Comparison of ENCODE assay signal across 26 mouse cellular contexts in genomic region chr10:122030420-122030819, GRCm38 (mm10). TPM values are rescaled to one million over a fixed set of nuclear protein-coding genes. Genes with fewer than 3 reads are reported as not detected.
A peak's percentile ranks its signal among the peaks of the same experiment; 100 is the strongest.
DNase-seq lines count a peak whose midpoint lies in the region; ATAC-seq and TF ChIP-seq lines count a peak whose summit lies in the region.
"Had no signal": no experiment of that assay in that cellular context is flagged by ENCODE, and none has a peak within 500 bp of the region (broad histone marks: within the 10 kb centered on the region; RNA-seq: fewer than 3 reads in every experiment).

No protein-coding gene starts in this region.

- peak overlapping the region; percentile 74; the same call in 1 of the 2 replicates for H3K27ac ChIP-seq in intestine, embryonic 14.5 days (ENCODE audit: low read depth)
- no peak overlapping the region for H3K27ac ChIP-seq in intestine, postnatal 0 days (ENCODE audit: low read depth, low read length)
- 0 out of 2 replicates have a peak overlapping the region, but pooled peaks have one; percentile 26 for H3K27ac ChIP-seq in lung, embryonic 16.5 days (ENCODE audit: low read length)
- no peak overlapping the region for H3K27ac ChIP-seq in stomach, embryonic 14.5 days (ENCODE audit: low read length)
- no peak overlapping the region for H3K27ac ChIP-seq in kidney, embryonic 14.5 days (ENCODE audit: low read depth, low read length)
- H3K27ac ChIP-seq: embryonic facial prominence, embryonic 10.5 days; forebrain, embryonic 12.5 days; heart, adult 2 months; heart, embryonic 10.5 days; heart, embryonic 13.5 days had no signal

- no peak for ATAC-seq in intestine, embryonic 14.5 days (replicated peaks; ENCODE audit: low FRiP score, low TSS enrichment, low read depth)
- ATAC-seq in intestine, postnatal 0 days, result no peak
- ATAC-seq in lung, embryonic 16.5 days (ENCODE audit: low read depth), result peak; percentile 75
- peak; percentile 84; the same call in 1 of the 2 replicates for ATAC-seq in stomach, embryonic 14.5 days (ENCODE audit: insufficient number of reproducible peaks, insufficient read depth, low FRiP score, low read depth)
- ATAC-seq in kidney, embryonic 14.5 days (ENCODE audit: low FRiP score, low TSS enrichment), result no peak
- ATAC-seq: activated CD4-positive, CD25-positive, alpha-beta regulatory T cell, adult 4 months; forebrain, embryonic 15.5 days had no signal

- peaks cover 11% of the 10 kb centered on the region for H3K4me1 ChIP-seq in intestine, embryonic 14.5 days (replicated peaks; ENCODE audit: control insufficient read depth, insufficient read depth, low read length)
- H3K4me1 ChIP-seq in intestine, postnatal 0 days (replicated peaks; ENCODE audit: control insufficient read depth, insufficient read depth, low read length), result peaks cover 5% of the 10 kb centered on the region; the same call in 1 of the 2 replicates
- peaks cover 34% of the 10 kb centered on the region for H3K4me1 ChIP-seq in lung, embryonic 16.5 days (replicated peaks; ENCODE audit: control insufficient read depth, insufficient read depth, low read length)
- H3K4me1 ChIP-seq in stomach, embryonic 14.5 days (ENCODE audit: control insufficient read depth, insufficient read depth, low read length), result peaks cover 14% of the 10 kb centered on the region; the same call in 1 of the 2 replicates
- peaks cover 8% of the 10 kb centered on the region for H3K4me1 ChIP-seq in kidney, embryonic 14.5 days (ENCODE audit: control insufficient read depth, insufficient read depth, low read length)
- H3K4me1 ChIP-seq: forebrain, embryonic 12.5 days had no signal

- no peak for DNase-seq in intestine, embryonic 14.5 days (ENCODE audit: low spot score)
- no peak for DNase-seq in lung, postnatal 4 days
- DNase-seq in kidney, postnatal 36 days, result no peak
- DNase-seq: adrenal gland, adult 8-10 months; adrenal gland, postnatal 25 days; cerebellum, adult 11-12 months; cerebellum, adult 8-10 months; cerebellum, postnatal 10 days; cerebellum, postnatal 36 days; embryo, embryonic 11 days; gastrocnemius, postnatal 25 days; heart, adult 2 months; heart, postnatal 14 days; heart, postnatal 4 days had no signal

- H3K4me2 ChIP-seq in intestine, embryonic 14.5 days (ENCODE audit: low read length), result no peak overlapping the region
- no peak overlapping the region for H3K4me2 ChIP-seq in intestine, postnatal 0 days (replicated peaks; ENCODE audit: low read depth)
- H3K4me2 ChIP-seq in lung, embryonic 16.5 days (ENCODE audit: low read depth, low read length), result no peak overlapping the region
- H3K4me2 ChIP-seq in stomach, embryonic 14.5 days (replicated peaks; ENCODE audit: low read depth, low read length), result no peak overlapping the region
- no peak overlapping the region for H3K4me2 ChIP-seq in kidney, embryonic 14.5 days (replicated peaks; ENCODE audit: low read depth, low read length)
- H3K4me2 ChIP-seq: forebrain, embryonic 12.5 days; forebrain, embryonic 15.5 days; heart, embryonic 13.5 days had no signal

- H3K9me3 ChIP-seq in intestine, embryonic 14.5 days (ENCODE audit: control insufficient read depth, low read length), result no peaks in the 10 kb centered on the region
- H3K9me3 ChIP-seq in intestine, postnatal 0 days (ENCODE audit: control insufficient read depth), result no peaks in the 10 kb centered on the region
- no peaks in the 10 kb centered on the region for H3K9me3 ChIP-seq in lung, embryonic 16.5 days (ENCODE audit: control insufficient read depth, low read length)
- H3K9me3 ChIP-seq in stomach, embryonic 14.5 days (ENCODE audit: control insufficient read depth, low read depth, low read length), result no peaks in the 10 kb centered on the region
- no peaks in the 10 kb centered on the region for H3K9me3 ChIP-seq in kidney, embryonic 14.5 days (ENCODE audit: control insufficient read depth, low read length)
- H3K9me3 ChIP-seq: embryonic facial prominence, embryonic 10.5 days; embryonic facial prominence, embryonic 13.5 days; forebrain, embryonic 12.5 days; forebrain, embryonic 15.5 days; heart, embryonic 10.5 days; heart, embryonic 13.5 days had no signal

- H3K36me3 ChIP-seq in intestine, embryonic 14.5 days (ENCODE audit: control insufficient read depth, insufficient read depth, low read length), result no peaks in the 10 kb centered on the region
- H3K36me3 ChIP-seq in intestine, postnatal 0 days (ENCODE audit: control insufficient read depth, insufficient read depth), result no peaks in the 10 kb centered on the region
- no peaks in the 10 kb centered on the region for H3K36me3 ChIP-seq in lung, embryonic 16.5 days (ENCODE audit: control insufficient read depth, insufficient read depth, low read length)
- no peaks in the 10 kb centered on the region for H3K36me3 ChIP-seq in stomach, embryonic 14.5 days (ENCODE audit: control insufficient read depth, insufficient read depth, low read length)
- H3K36me3 ChIP-seq in kidney, embryonic 14.5 days (ENCODE audit: control insufficient read depth, insufficient read depth, low read length), result no peaks in the 10 kb centered on the region
- H3K36me3 ChIP-seq: embryonic facial prominence, embryonic 10.5 days; embryonic facial prominence, embryonic 13.5 days; forebrain, embryonic 12.5 days; forebrain, embryonic 15.5 days; heart, embryonic 13.5 days had no signal

- WGBS in intestine, embryonic 14.5 days, result 50% methylated on average over 5 of the region's 5 CpGs
- 37% methylated on average over 5 of the region's 5 CpGs for WGBS in intestine, postnatal 0 days
- WGBS in lung, embryonic 16.5 days, result 32% methylated on average over 5 of the region's 5 CpGs
- 56% methylated on average over 5 of the region's 5 CpGs for WGBS in stomach, embryonic 14.5 days
- 72% methylated on average over 5 of the region's 5 CpGs for WGBS in kidney, embryonic 14.5 days

- H3K27me3 ChIP-seq in intestine, embryonic 14.5 days (replicated peaks; ENCODE audit: control insufficient read depth, insufficient read depth, low read length), result no peaks in the 10 kb centered on the region
- no peaks in the 10 kb centered on the region for H3K27me3 ChIP-seq in intestine, postnatal 0 days (replicated peaks; ENCODE audit: control insufficient read depth, insufficient read depth, low read length)
- no peaks in the 10 kb centered on the region for H3K27me3 ChIP-seq in lung, embryonic 16.5 days (ENCODE audit: control insufficient read depth, insufficient read depth, low read depth, low read length)
- H3K27me3 ChIP-seq in stomach, embryonic 14.5 days (ENCODE audit: control insufficient read depth, insufficient read depth, low read length), result no peaks in the 10 kb centered on the region
- no peaks in the 10 kb centered on the region for H3K27me3 ChIP-seq in kidney, embryonic 14.5 days (ENCODE audit: control insufficient read depth, insufficient read depth, low read length)
- H3K27me3 ChIP-seq: embryonic facial prominence, embryonic 13.5 days; forebrain, embryonic 12.5 days; forebrain, embryonic 15.5 days had no signal

- H3K9ac ChIP-seq in intestine, embryonic 14.5 days (ENCODE audit: low read length), result no peak overlapping the region
- H3K9ac ChIP-seq in intestine, postnatal 0 days (ENCODE audit: low read depth, low read length), result no peak overlapping the region
- H3K9ac ChIP-seq in lung, embryonic 16.5 days (ENCODE audit: low read length), result no peak overlapping the region
- H3K9ac ChIP-seq in stomach, embryonic 14.5 days (replicated peaks; ENCODE audit: low read depth, low read length), result no peak overlapping the region
- H3K9ac ChIP-seq in kidney, embryonic 14.5 days (ENCODE audit: low read depth, low read length), result no peak overlapping the region
- H3K9ac ChIP-seq: embryonic facial prominence, embryonic 13.5 days; forebrain, embryonic 12.5 days; forebrain, embryonic 15.5 days; heart, embryonic 13.5 days had no signal

- H3K4me3 ChIP-seq in intestine, embryonic 14.5 days (ENCODE audit: low read depth, low read length), result no peak overlapping the region
- no peak overlapping the region for H3K4me3 ChIP-seq in intestine, postnatal 0 days (ENCODE audit: low read depth, low read length)
- H3K4me3 ChIP-seq in lung, embryonic 16.5 days (ENCODE audit: low read length), result no peak overlapping the region
- no peak overlapping the region for H3K4me3 ChIP-seq in stomach, embryonic 14.5 days (ENCODE audit: low read depth, low read length)
- H3K4me3 ChIP-seq in kidney, embryonic 14.5 days (ENCODE audit: low read length), result no peak overlapping the region
- H3K4me3 ChIP-seq: embryonic facial prominence, embryonic 10.5 days; embryonic facial prominence, embryonic 13.5 days; erythroblast, embryonic 14.5 days; forebrain, embryonic 12.5 days; forebrain, embryonic 15.5 days; heart, adult 2 months; heart, embryonic 10.5 days; heart, embryonic 13.5 days had no signal

- no peak for TF ChIP-seq CTCF in intestine, postnatal 0 days (IDR thresholded peaks at IDR 0.05; ENCODE audit: low read depth)

RNA-seq across cellular contexts. Expression of gene Srgap1, which starts 16.7 kb away (rescaled TPM):
- 8.4 and 8.7 TPM in 2 replicates for polyA plus RNA-seq in intestine, embryonic 14.5 days (2014; fragmentation: Nextera tagmentation; extraction: Ambion mirVana)
- 2.6 and 3.3 TPM in 2 replicates for polyA plus RNA-seq in intestine, postnatal 0 days (2015; fragmentation: Nextera tagmentation; extraction: Ambion mirVana)
- polyA plus RNA-seq in lung, embryonic 16.5 days (2015; fragmentation: Nextera tagmentation; extraction: Ambion mirVana), result 8.0 and 8.6 TPM in 2 replicates
- 15.5 and 15.6 TPM in 2 replicates for polyA plus RNA-seq in stomach, embryonic 14.5 days (2014; fragmentation: Nextera tagmentation; extraction: Ambion mirVana)
- polyA plus RNA-seq in kidney, embryonic 14.5 days (2014; fragmentation: Nextera tagmentation; extraction: Ambion mirVana), result 18.7 and 20.5 TPM in 2 replicates

Comparison
In these comparisons a context has a peak if more than half of its experiments do, and no peak if none do; other contexts are left out.
1. H3K27ac ChIP-seq: peak in intestine, embryonic 14.5 days (single experiment) and lung, embryonic 16.5 days (single experiment); none in intestine, postnatal 0 days (single experiment), stomach, embryonic 14.5 days (single experiment) and kidney, embryonic 14.5 days (single experiment).
2. ATAC-seq: peak in lung, embryonic 16.5 days (single experiment) and stomach, embryonic 14.5 days (single experiment); none in intestine, embryonic 14.5 days (single experiment), intestine, postnatal 0 days (single experiment) and kidney, embryonic 14.5 days (single experiment).